Mouse (Mus musculus): Measurements from ENCODE around the gene Actn4.

DNA sequence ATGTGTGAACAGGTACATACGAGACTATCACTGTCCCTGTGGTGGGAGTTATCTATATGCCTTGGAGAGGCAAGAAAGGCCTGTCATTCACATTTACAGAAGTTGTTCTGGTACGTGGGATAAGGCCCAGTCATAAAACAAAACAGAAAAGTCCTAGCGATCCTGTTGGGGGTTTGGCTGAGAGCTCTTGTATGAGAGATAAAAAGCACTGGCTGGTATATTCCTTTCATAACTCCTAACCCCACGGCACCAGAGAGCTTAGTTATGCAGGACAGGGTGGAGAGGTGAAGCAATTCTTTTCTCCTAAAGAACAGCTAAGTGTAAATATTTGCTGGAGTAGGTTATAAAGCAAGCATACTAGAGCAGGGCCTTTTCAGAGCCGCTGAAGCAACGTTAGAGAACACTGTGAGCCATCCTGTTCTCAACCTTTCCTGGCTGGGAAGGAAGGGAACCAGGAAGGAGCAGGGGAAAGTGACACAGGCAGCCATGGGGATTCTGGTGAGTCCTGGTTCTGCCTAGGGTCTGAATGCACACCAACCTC, 2.6 kb downstream of the Actn4 start:
- TF ChIP-seq POLR2A (IDR thresholded peaks at IDR 0.05; ENCODE audit: borderline replicate concordance, insufficient read depth, low read length) (no peak), CTCF (IDR thresholded peaks at IDR 0.05; ENCODE audit: borderline replicate concordance, insufficient read depth, low read depth, low read length) (no peak)

Measured in cerebellum, adult 2 months (tissue).